Mouse (Mus musculus) neural tube, embryonic 11.5 days (tissue): ENCODE data around the gene Schip1. TPM values are rescaled to one million over a fixed set of nuclear protein-coding genes. Genes with fewer than 3 reads are reported as not detected.

Experiments used
- ATAC-seq: fragments of 200-750 bp; cut with Nextera tagmentation; 2 replicates; pipeline ENCODE4 v1.8.0; 2017; ENCODE audit warnings: moderate number of reproducible peaks, mild to moderate bottlenecking, moderate TSS enrichment, moderate library complexity; ENCODE audit not compliant: insufficient read depth, low FRiP score, low TSS enrichment
- DNase-seq: peaks from one replicate; pipeline ENCODE4 v3.0.0-alpha.2; 2015; ENCODE audit warnings: low spot score
- H3K27ac ChIP-seq: fragments of 300-500 bp; sonication (generic); 2 replicates; pipeline ENCODE4 v1.5.1; 2014; ENCODE audit warnings: low read depth, mild to moderate bottlenecking, low read length
- H3K27me3 ChIP-seq: fragments of 300-500 bp; sonication (generic); 2 replicates; pipeline ENCODE4 v1.6.1; 2014; ENCODE audit warnings: mild to moderate bottlenecking, low read length, mixed read lengths; ENCODE audit not compliant: control insufficient read depth, insufficient read depth
- H3K36me3 ChIP-seq: fragments of 300-500 bp; sonication (generic); 2 replicates; pipeline ENCODE4 v1.6.1; 2014; ENCODE audit warnings: mild to moderate bottlenecking, low read length, moderate library complexity, mixed read lengths; ENCODE audit not compliant: control insufficient read depth, insufficient read depth
- H3K4me1 ChIP-seq: fragments of 300-500 bp; sonication (generic); 2 replicates; pipeline ENCODE4 v1.6.1; 2014; ENCODE audit warnings: low read length, mixed read lengths; ENCODE audit not compliant: control insufficient read depth, insufficient read depth
- H3K4me2 ChIP-seq: fragments of 300-500 bp; sonication (generic); 2 replicates; pipeline ENCODE4 v1.6.1; 2014; ENCODE audit warnings: low read depth, mild to moderate bottlenecking, moderate library complexity
- H3K4me3 ChIP-seq: fragments of 300-500 bp; sonication (generic); 2 replicates; pipeline ENCODE4 v1.5.1; 2014; ENCODE audit warnings: low read depth, low read length
- H3K9ac ChIP-seq: fragments of 300-500 bp; sonication (generic); 2 replicates; pipeline ENCODE4 v1.6.1; 2014; ENCODE audit warnings: mild to moderate bottlenecking, low read length
- H3K9me3 ChIP-seq: fragments of 300-500 bp; sonication (generic); 2 replicates; pipeline ENCODE4 v1.6.1; 2016; ENCODE audit warnings: low read length; ENCODE audit not compliant: control insufficient read depth
- WGBS: fragments of 180-500 bp; shearing (Covaris S2); extraction: QIAGEN DNeasy Blood & Tissue Kit; methylation state at CpG from one replicate; pipeline ENCODE4 v1.1.7; 2014; 5-methylcytosine and 5-hydroxymethylcytosine counted together
- polyA plus RNA-seq: library from polyadenylated mRNA; unstranded; fragments of >200 nt; fragmentation: Nextera tagmentation; extraction: Ambion mirVana; gene quantifications from 2 replicates; pipeline ENCODE4 v1.2.1, GENCODE M21; 2014

The Schip1 gene
- polyA plus RNA-seq, 1 experiment from 2014 or later = 87.2 TPM

GRCm38 (mm10) chr3:68555087-68555662, 490.6 kb downstream of the Schip1 start:
- no peak for DNase-seq
- Histone ChIP-seq H3K4me2 (no peak overlapping the region), H3K4me1 (no peaks in the 10 kb centered on the region), H3K4me3 (no peak overlapping the region), H3K36me3 (no peaks in the 10 kb centered on the region), H3K27ac (no peak overlapping the region), H3K9me3 (no peaks in the 10 kb centered on the region), H3K9ac (no peak overlapping the region), H3K27me3 (no peaks in the 10 kb centered on the region)
- ATAC-seq = no peak
- WGBS = 80% methylated on average over 4 of the region's 4 CpGs

GRCm38 (mm10) chr3:68556891-68557290, 492.3 kb downstream of the Schip1 start:
- Histone ChIP-seq H3K9me3 (no peaks in the 10 kb centered on the region), H3K4me2 (no peak overlapping the region), H3K27me3 (no peaks in the 10 kb centered on the region), H3K36me3 (no peaks in the 10 kb centered on the region), H3K27ac (no peak overlapping the region), H3K9ac (no peak overlapping the region), H3K4me3 (no peak overlapping the region), H3K4me1 (no peaks in the 10 kb centered on the region)
- ATAC-seq (no peak), DNase-seq (no peak)
- 90% methylated on average over 9 of the region's 9 CpGs for WGBS

DNA sequence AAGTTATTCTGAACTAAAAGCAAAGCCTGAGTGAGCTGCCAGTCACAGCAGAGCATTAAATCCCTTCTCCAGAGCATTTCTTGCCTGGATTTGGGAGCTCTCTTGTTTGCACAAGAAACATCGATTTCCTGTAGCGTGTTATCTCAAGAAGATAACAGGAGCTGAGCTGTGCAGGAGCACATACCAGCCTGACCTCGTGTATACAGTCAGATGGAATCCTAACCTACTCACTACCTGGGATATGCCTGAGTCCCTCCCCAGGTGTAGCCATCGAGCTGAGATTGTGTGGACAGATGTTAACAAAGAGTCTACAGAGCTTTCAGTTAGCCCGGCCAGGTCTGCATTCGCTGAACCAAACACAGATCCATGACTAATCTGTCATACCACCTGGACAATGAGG, 494.1 kb downstream of the Schip1 start:
- 84% methylated on average over 6 of the region's 6 CpGs for WGBS
- Histone ChIP-seq H3K4me2 (no peak overlapping the region), H3K27me3 (no peaks in the 10 kb centered on the region), H3K9ac (no peak overlapping the region), H3K36me3 (no peaks in the 10 kb centered on the region), H3K27ac (no peak overlapping the region), H3K9me3 (no peaks in the 10 kb centered on the region), H3K4me1 (no peaks in the 10 kb centered on the region), H3K4me3 (no peak overlapping the region)
- DNase-seq = no peak
- ATAC-seq = no peak

DNA sequence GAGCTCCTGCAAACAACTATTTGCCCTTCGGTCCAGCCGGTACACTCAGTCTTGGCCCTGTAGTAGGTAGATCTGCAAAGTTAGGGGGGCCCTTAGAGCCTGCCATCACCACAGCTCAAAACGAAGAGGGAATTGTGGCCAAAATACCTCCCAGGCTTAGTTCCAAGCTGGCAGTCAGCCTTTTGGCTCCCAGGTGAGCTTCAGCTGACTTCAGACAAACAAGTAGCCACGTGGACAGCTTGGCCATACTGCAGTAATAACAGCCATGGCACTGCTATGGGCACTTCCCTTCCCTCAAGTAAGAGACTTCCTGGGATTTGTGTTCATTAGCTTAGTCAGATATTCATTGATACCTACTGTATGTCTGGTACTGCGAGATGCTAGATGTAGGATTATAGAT, 495.5 kb downstream of the Schip1 start:
- DNase-seq (no peak), ATAC-seq (no peak)
- no peaks in the 10 kb centered on the region for H3K36me3 ChIP-seq
- H3K9me3 ChIP-seq = no peaks in the 10 kb centered on the region
- no peak overlapping the region for H3K27ac ChIP-seq
- no peaks in the 10 kb centered on the region for H3K4me1 ChIP-seq
- no peak overlapping the region for H3K9ac ChIP-seq
- no peak overlapping the region for H3K4me3 ChIP-seq
- WGBS = 85% methylated on average over 5 of the region's 5 CpGs
- H3K27me3 ChIP-seq = no peaks in the 10 kb centered on the region
- no peak overlapping the region for H3K4me2 ChIP-seq

GRCm38 (mm10) chr3:68562838-68563237, 498.2 kb downstream of the Schip1 start:
- DNase-seq = no peak
- no peaks in the 10 kb centered on the region for H3K4me1 ChIP-seq
- no peak overlapping the region for H3K4me3 ChIP-seq
- 73% methylated on average over 2 of the region's 2 CpGs for WGBS
- no peak overlapping the region for H3K4me2 ChIP-seq
- H3K27ac ChIP-seq = no peak overlapping the region
- no peaks in the 10 kb centered on the region for H3K27me3 ChIP-seq
- no peak for ATAC-seq
- no peaks in the 10 kb centered on the region for H3K9me3 ChIP-seq
- H3K9ac ChIP-seq = no peak overlapping the region
- H3K36me3 ChIP-seq = no peaks in the 10 kb centered on the region

GRCm38 (mm10) chr3:68563922-68564321, 499.3 kb downstream of the Schip1 start:
- ATAC-seq (no peak), DNase-seq (no peak)
- H3K27ac ChIP-seq = no peak overlapping the region
- H3K27me3 ChIP-seq = no peaks in the 10 kb centered on the region
- no peak overlapping the region for H3K4me3 ChIP-seq
- WGBS = 88% methylated on average over 8 of the region's 8 CpGs
- H3K36me3 ChIP-seq = no peaks in the 10 kb centered on the region
- no peaks in the 10 kb centered on the region for H3K9me3 ChIP-seq
- H3K4me2 ChIP-seq = no peak overlapping the region
- no peak overlapping the region for H3K9ac ChIP-seq
- H3K4me1 ChIP-seq = no peaks in the 10 kb centered on the region

DNA sequence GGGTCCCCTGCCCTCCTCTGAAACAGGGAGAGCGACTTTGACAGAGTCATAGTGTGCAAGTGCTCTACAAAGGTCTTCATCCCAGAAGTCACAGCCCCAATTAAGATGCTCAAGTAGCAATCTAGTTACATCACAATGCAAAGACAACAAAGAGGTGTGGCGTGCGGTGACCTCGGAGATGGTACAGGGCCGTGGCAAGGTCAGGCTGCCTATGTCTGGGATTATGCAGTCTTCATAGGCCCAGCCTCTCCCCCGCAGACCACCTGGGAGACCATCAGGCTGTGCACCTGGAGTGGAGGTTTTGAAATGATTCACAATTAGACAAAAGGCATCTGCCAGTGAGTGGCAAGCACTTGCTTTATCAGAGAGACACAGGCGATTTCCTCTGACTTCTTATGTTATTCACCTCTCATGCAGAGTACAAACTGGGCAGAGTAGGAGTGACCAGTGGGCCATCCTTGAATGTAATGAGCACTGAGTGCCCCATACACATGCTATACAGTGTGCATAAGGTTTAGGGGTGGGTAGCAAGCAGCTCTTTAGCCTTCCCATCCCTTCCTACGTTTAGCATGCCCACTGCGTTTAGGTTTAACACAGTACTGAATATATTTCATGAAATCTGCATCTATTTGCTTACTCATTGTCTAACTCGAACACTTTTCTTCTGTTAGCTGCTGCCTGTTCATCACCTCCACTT, 500.5 kb downstream of the Schip1 start:
- no peak overlapping the region for H3K4me2 ChIP-seq
- no peaks in the 10 kb centered on the region for H3K9me3 ChIP-seq
- H3K9ac ChIP-seq = no peak overlapping the region
- no peak for DNase-seq
- no peak overlapping the region for H3K4me3 ChIP-seq
- no peak overlapping the region for H3K27ac ChIP-seq
- ATAC-seq = no peak
- H3K27me3 ChIP-seq = no peaks in the 10 kb centered on the region
- H3K4me1 ChIP-seq = no peaks in the 10 kb centered on the region
- H3K36me3 ChIP-seq = no peaks in the 10 kb centered on the region
- WGBS = 66% methylated on average over 10 of the region's 10 CpGs

GRCm38 (mm10) chr3:68565675-68566055, 501.1 kb downstream of the Schip1 start:
- Histone ChIP-seq H3K4me3 (no peak overlapping the region), H3K36me3 (no peaks in the 10 kb centered on the region), H3K9ac (no peak overlapping the region), H3K27ac (no peak overlapping the region), H3K27me3 (no peaks in the 10 kb centered on the region), H3K4me1 (no peaks in the 10 kb centered on the region), H3K4me2 (no peak overlapping the region), H3K9me3 (no peaks in the 10 kb centered on the region)
- DNase-seq = no peak
- no peak for ATAC-seq
- 72% methylated on average over 4 of the region's 4 CpGs for WGBS

GRCm38 (mm10) chr3:68567581-68567980, 503.0 kb downstream of the Schip1 start:
- no peak overlapping the region for H3K4me3 ChIP-seq
- H3K27me3 ChIP-seq = no peaks in the 10 kb centered on the region
- no peak for ATAC-seq
- no peaks in the 10 kb centered on the region; the same call in 1 of the 2 replicates for H3K4me1 ChIP-seq
- no peaks in the 10 kb centered on the region for H3K9me3 ChIP-seq
- no peak overlapping the region for H3K9ac ChIP-seq
- no peak overlapping the region for H3K4me2 ChIP-seq
- H3K36me3 ChIP-seq = no peaks in the 10 kb centered on the region
- WGBS = 87% methylated on average over 7 of the region's 7 CpGs
- no peak for DNase-seq
- no peak overlapping the region for H3K27ac ChIP-seq
